Mouse (Mus musculus): ENCODE results near the gene Prkn.
"Not testable (repeated sequence)": the region's sequence is repeated elsewhere in the genome, so short reads cannot be mapped to it uniquely, and the experiment has no call there.

Gene Prkn

GRCm38 (mm10) chr17:11130919-11131318, 290.7 kb downstream of the Prkn start:
- no peak for DNase-seq (ENCODE audit: low spot score)

GRCm38 (mm10) chr17:11142321-11142720, 302.1 kb downstream of the Prkn start:
- DNase-seq (ENCODE audit: low spot score) = no peak

- DNase-seq (ENCODE audit: low spot score) = no peak
Measured at GRCm38 (mm10) chr17:11156119-11156518, 315.9 kb downstream of the Prkn start.

GRCm38 (mm10) chr17:11157536-11157935, 317.4 kb downstream of the Prkn start:
- no peak for DNase-seq (ENCODE audit: low spot score)

GRCm38 (mm10) chr17:11161436-11161835, 321.3 kb downstream of the Prkn start:
- DNase-seq (ENCODE audit: low spot score) = no peak

- no peak for DNase-seq (ENCODE audit: low spot score)
Measured at GRCm38 (mm10) chr17:11162770-11163169, 322.6 kb downstream of the Prkn start.

- no peak for DNase-seq (ENCODE audit: low spot score)
Measured at GRCm38 (mm10) chr17:11187356-11187755, 347.2 kb downstream of the Prkn start.

GRCm38 (mm10) chr17:11188494-11188893, 348.3 kb downstream of the Prkn start:
- DNase-seq (ENCODE audit: low spot score) = no peak

- no peak for DNase-seq (ENCODE audit: low spot score)
Measured at GRCm38 (mm10) chr17:11190306-11190705, 350.1 kb downstream of the Prkn start.

- DNase-seq (ENCODE audit: low spot score) = no peak
Measured at GRCm38 (mm10) chr17:11198134-11198533, 357.9 kb downstream of the Prkn start.

GRCm38 (mm10) chr17:11209063-11209462, 368.9 kb downstream of the Prkn start:
- DNase-seq (ENCODE audit: low spot score) = not testable (repeated sequence)

- no peak for DNase-seq (ENCODE audit: low spot score)
Measured at GRCm38 (mm10) chr17:11211006-11211405, 370.8 kb downstream of the Prkn start.

GRCm38 (mm10) chr17:11211591-11211990, 371.4 kb downstream of the Prkn start:
- no peak for DNase-seq (ENCODE audit: low spot score)

- no peak for DNase-seq (ENCODE audit: low spot score)
Measured at GRCm38 (mm10) chr17:11213689-11214088, 373.5 kb downstream of the Prkn start.

GRCm38 (mm10) chr17:11229011-11229410, 388.8 kb downstream of the Prkn start:
- DNase-seq (ENCODE audit: low spot score) = no peak

- DNase-seq (ENCODE audit: low spot score) = no peak
Measured at GRCm38 (mm10) chr17:11229426-11229825, 389.2 kb downstream of the Prkn start.

GRCm38 (mm10) chr17:11230604-11231395, 390.6 kb downstream of the Prkn start:
- DNase-seq (ENCODE audit: low spot score) = no peak

GRCm38 (mm10) chr17:11235273-11235672, 395.1 kb downstream of the Prkn start:
- no peak for DNase-seq (ENCODE audit: low spot score)

GRCm38 (mm10) chr17:11245040-11245439, 404.9 kb downstream of the Prkn start:
- DNase-seq (ENCODE audit: low spot score) = no peak

GRCm38 (mm10) chr17:11249216-11249615, 409.0 kb downstream of the Prkn start:
- no peak for DNase-seq (ENCODE audit: low spot score)

- no peak for DNase-seq (ENCODE audit: low spot score)
Measured at GRCm38 (mm10) chr17:11260663-11261062, 420.5 kb downstream of the Prkn start.

- no peak for DNase-seq (ENCODE audit: low spot score)
Measured at GRCm38 (mm10) chr17:11261679-11262078, 421.5 kb downstream of the Prkn start.

- no peak for DNase-seq (ENCODE audit: low spot score)
Measured at GRCm38 (mm10) chr17:11267951-11268350, 427.8 kb downstream of the Prkn start.

GRCm38 (mm10) chr17:11270179-11270578, 430.0 kb downstream of the Prkn start:
- DNase-seq (ENCODE audit: low spot score) = no peak
